Mouse (Mus musculus) hindbrain, embryonic 11.5 days (tissue): ENCODE measurements around the gene Rapgef5. TPM values are rescaled to one million over a fixed set of nuclear protein-coding genes. Genes with fewer than 3 reads are reported as not detected.
A peak's percentile ranks its signal among the peaks of the same experiment; 100 is the strongest.

Experiments used
- ATAC-seq: fragments of 200-750 bp; cut with Nextera tagmentation; 2 replicates; pipeline ENCODE4 v1.8.0; 2017; ENCODE audit warnings: mild to moderate bottlenecking, moderate TSS enrichment, moderate library complexity; ENCODE audit not compliant: low FRiP score
- DNase-seq: peaks from one replicate; pipeline ENCODE4 v3.0.0-alpha.2; 2015; ENCODE audit warnings: low spot score
- H3K27ac ChIP-seq: fragments of 300-500 bp; sonication (generic); 2 replicates; pipeline ENCODE4 v1.5.1; 2014; ENCODE audit warnings: mild to moderate bottlenecking, low read depth, low read length
- H3K27me3 ChIP-seq: fragments of 300-500 bp; sonication (generic); 2 replicates; pipeline ENCODE4 v1.6.1; 2014; ENCODE audit warnings: mild to moderate bottlenecking, low read length, moderate library complexity, mixed read lengths; ENCODE audit not compliant: control insufficient read depth, insufficient read depth
- H3K36me3 ChIP-seq: fragments of 300-500 bp; sonication (generic); 2 replicates; pipeline ENCODE4 v1.6.1; 2014; ENCODE audit warnings: mild to moderate bottlenecking, low read length, moderate library complexity, mixed read lengths; ENCODE audit not compliant: control insufficient read depth, insufficient read depth
- H3K4me1 ChIP-seq: fragments of 300-500 bp; sonication (generic); replicated peaks from 2 replicates; pipeline ENCODE4 v1.6.1; 2014; ENCODE audit warnings: low read length, mixed read lengths; ENCODE audit not compliant: control insufficient read depth, insufficient read depth
- H3K4me2 ChIP-seq: fragments of 300-500 bp; sonication (generic); replicated peaks from 2 replicates; pipeline ENCODE4 v1.6.1; 2014; ENCODE audit warnings: mild to moderate bottlenecking, low read depth, low read length
- H3K4me3 ChIP-seq: fragments of 300-500 bp; sonication (generic); 2 replicates; pipeline ENCODE4 v1.5.1; 2014; ENCODE audit warnings: low read depth, low read length
- H3K9ac ChIP-seq: fragments of 300-500 bp; sonication (generic); 2 replicates; pipeline ENCODE4 v1.6.1; 2014; ENCODE audit warnings: low read depth, low read length
- H3K9me3 ChIP-seq: fragments of 300-500 bp; sonication (generic); 2 replicates; pipeline ENCODE4 v1.6.1; 2016; ENCODE audit warnings: low read length; ENCODE audit not compliant: control insufficient read depth
- WGBS: fragments of 180-500 bp; shearing (Covaris S2); extraction: QIAGEN DNeasy Blood & Tissue Kit; methylation state at CpG from one replicate; pipeline ENCODE4 v1.1.7; 2014; 5-methylcytosine and 5-hydroxymethylcytosine counted together
- polyA plus RNA-seq: library from polyadenylated mRNA; unstranded; fragments of >200 nt; fragmentation: Nextera tagmentation; extraction: Ambion mirVana; gene quantifications from 2 replicates; pipeline ENCODE4 v1.2.1, GENCODE M21; 2014

The Rapgef5 gene
- polyA plus RNA-seq, 1 experiment from 2014 or later, result 23.8 TPM

DNA sequence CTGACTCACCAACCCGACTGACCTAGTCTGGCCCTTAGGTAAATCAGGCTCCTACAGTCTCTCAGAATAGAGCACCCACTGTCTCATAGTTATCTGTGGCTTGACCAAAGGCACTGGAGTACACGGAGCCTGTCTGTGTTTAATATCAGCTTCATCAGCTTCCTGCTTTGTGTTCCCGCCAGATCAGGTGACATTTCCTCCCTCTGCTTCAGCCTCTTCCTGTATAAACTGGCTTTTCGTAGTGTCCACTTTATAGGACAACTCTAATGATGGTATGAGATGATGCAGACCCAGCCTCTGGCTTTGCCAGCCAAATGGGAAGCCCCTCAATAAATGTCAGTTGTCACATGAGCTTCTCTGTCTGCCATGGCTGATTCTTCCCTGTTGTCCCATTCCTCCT lies 163.5 kb downstream of the Rapgef5 start:
- ATAC-seq, result no peak
- H3K4me2 ChIP-seq, result no peak overlapping the region

DNA sequence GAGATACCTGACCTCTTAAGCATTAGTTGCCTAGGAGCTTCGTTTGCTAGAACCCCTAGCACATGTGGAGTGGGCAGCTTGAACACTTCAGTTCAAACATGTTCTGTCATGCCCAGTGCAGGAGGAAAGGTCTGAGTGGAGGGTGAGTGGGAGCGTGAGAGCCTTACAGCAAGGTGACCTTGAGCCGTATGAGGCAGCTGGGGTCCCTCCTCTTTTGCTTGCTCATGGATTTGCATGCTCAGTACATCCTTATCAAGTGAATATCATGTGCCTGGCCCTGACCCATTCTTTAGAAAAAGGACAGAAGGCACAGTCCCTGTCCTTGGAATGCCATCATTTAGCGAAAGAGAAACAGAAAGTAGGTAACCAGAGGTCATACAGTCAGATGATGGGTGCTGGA lies 165.0 kb downstream of the Rapgef5 start:
- no peaks in the 10 kb centered on the region for H3K9me3 ChIP-seq
- no peak overlapping the region for H3K4me2 ChIP-seq
- no peak overlapping the region for H3K4me3 ChIP-seq
- H3K4me1 ChIP-seq, result peaks cover 3% of the 10 kb centered on the region
- DNase-seq, result no peak
- H3K9ac ChIP-seq, result no peak overlapping the region
- no peaks in the 10 kb centered on the region for H3K27me3 ChIP-seq
- no peaks in the 10 kb centered on the region for H3K36me3 ChIP-seq
- 80% methylated on average over 4 of the region's 4 CpGs for WGBS
- ATAC-seq, result no peak
- no peak overlapping the region for H3K27ac ChIP-seq

More for the DNA sequence above, 163.5 kb downstream of the Rapgef5 start:
- Histone ChIP-seq H3K27ac (no peak overlapping the region), H3K27me3 (no peaks in the 10 kb centered on the region), H3K36me3 (no peaks in the 10 kb centered on the region), H3K9ac (no peak overlapping the region), H3K4me1 (peaks cover 3% of the 10 kb centered on the region), H3K9me3 (no peaks in the 10 kb centered on the region), H3K4me3 (no peak overlapping the region)
- DNase-seq, result no peak
- WGBS, result 81% methylated on average over 4 of the region's 4 CpGs

DNA sequence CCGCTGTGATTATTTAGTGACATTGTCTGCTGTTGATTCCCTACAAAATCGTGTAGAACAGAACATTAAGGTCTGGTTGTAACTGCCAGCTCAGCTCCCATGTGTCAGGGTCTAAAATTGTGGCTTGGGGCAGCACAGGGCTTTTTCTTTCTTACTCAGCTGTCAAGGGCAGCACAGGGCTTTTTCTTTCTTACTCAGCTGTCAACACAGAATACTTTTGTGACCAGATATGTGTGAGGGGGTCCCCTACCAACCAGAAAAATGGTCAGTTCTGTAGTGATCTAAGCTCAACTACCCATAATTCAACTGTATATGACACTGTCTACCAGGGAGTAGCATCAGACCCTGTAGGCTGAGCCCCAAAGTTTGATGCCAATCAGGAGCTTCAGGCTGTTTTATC lies 167.1 kb downstream of the Rapgef5 start:
- Histone ChIP-seq H3K36me3 (no peaks in the 10 kb centered on the region), H3K9ac (no peak overlapping the region), H3K4me3 (no peak overlapping the region), H3K27ac (no peak overlapping the region), H3K4me2 (no peak overlapping the region), H3K9me3 (no peaks in the 10 kb centered on the region), H3K4me1 (peaks cover 3% of the 10 kb centered on the region), H3K27me3 (no peaks in the 10 kb centered on the region)
- whole genome bisulfite sequencing, result 56% methylated on average over 2 of the region's 2 CpGs
- DNase-seq, result no peak
- no peak for ATAC-seq

DNA sequence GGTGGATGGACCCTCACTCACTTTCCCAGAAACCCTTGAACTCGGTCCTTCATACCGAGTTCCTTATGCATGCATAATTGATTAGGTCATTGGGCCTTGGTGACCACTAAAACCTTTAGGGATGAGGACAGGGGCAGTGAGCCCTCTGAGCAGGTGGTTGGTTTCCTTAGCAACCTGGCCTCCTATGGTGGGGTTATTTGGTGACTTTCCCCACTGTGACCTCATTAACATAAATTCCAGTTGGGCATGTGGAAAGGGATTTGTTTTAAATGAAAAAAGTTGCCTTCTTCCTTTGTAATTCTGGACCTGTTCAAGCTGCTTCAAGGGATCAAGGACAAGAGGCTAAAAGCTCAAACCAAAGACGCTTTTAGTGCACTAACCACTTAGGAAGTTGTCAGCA lies 167.7 kb downstream of the Rapgef5 start:
- H3K9me3 ChIP-seq, result no peaks in the 10 kb centered on the region
- H3K27ac ChIP-seq, result no peak overlapping the region
- no peak overlapping the region for H3K4me2 ChIP-seq
- H3K36me3 ChIP-seq, result no peaks in the 10 kb centered on the region
- no peak for DNase-seq
- WGBS, result 14% methylated on average over 3 of the region's 3 CpGs
- peaks cover 3% of the 10 kb centered on the region for H3K4me1 ChIP-seq
- H3K27me3 ChIP-seq, result no peaks in the 10 kb centered on the region
- ATAC-seq, result no peak
- H3K9ac ChIP-seq, result no peak overlapping the region
- H3K4me3 ChIP-seq, result no peak overlapping the region

DNA sequence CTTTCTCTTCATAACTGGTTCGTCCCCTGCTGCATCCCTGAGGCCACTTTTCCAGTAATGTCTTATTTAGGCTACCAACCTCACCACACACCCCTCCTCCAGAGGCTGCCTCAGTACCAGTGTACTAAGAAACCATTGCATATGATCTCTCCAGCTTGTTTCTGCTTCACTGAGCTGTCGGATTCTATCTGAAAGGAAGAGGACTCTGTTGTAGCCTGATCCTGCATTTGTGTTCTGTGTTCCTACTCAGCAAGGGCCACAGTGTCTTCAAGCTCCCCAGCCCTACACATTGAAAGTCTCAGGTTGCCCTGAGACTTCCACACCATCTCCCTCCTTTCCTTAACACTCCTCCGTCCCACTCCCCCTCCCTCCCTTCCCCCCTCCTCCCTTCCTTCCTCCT lies 168.5 kb downstream of the Rapgef5 start:
- H3K9ac ChIP-seq, result no peak overlapping the region
- peaks cover 3% of the 10 kb centered on the region for H3K4me1 ChIP-seq
- H3K4me3 ChIP-seq, result no peak overlapping the region
- no peak overlapping the region for H3K4me2 ChIP-seq
- ATAC-seq, result no peak
- H3K27me3 ChIP-seq, result no peaks in the 10 kb centered on the region
- no peaks in the 10 kb centered on the region for H3K9me3 ChIP-seq
- WGBS, result 17% methylated on average over 3 of the region's 3 CpGs
- H3K36me3 ChIP-seq, result no peaks in the 10 kb centered on the region
- peak overlapping the region; percentile 36; the same call in 1 of the 2 replicates for H3K27ac ChIP-seq
- DNase-seq, result no peak

DNA sequence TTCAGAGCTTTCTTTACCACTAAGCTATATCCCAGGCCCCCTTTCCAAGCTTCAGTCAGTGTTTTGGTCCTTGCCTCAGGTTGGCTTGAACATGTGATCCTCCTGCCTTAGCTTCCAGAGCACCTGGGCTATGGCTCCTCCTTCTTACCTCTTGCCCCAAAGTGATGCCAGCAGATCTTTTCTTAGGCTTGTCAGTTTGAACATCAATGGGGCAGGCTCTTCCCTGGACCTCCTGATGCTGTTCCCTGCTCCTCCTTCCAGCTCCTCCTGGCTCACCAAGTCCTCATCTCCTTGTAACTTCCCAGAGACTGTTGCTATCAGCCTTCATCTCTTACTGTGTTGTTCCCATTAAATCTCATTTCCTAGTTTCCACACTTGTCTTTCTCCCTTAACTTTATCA lies 169.1 kb downstream of the Rapgef5 start:
- H3K36me3 ChIP-seq, result no peaks in the 10 kb centered on the region
- no peaks in the 10 kb centered on the region for H3K9me3 ChIP-seq
- H3K27me3 ChIP-seq, result no peaks in the 10 kb centered on the region
- no peak overlapping the region for H3K4me3 ChIP-seq
- H3K9ac ChIP-seq, result no peak overlapping the region
- DNase-seq, result no peak
- ATAC-seq, result no peak
- H3K4me2 ChIP-seq, result no peak overlapping the region
- H3K27ac ChIP-seq, result no peak overlapping the region
- peaks cover 3% of the 10 kb centered on the region for H3K4me1 ChIP-seq

DNA sequence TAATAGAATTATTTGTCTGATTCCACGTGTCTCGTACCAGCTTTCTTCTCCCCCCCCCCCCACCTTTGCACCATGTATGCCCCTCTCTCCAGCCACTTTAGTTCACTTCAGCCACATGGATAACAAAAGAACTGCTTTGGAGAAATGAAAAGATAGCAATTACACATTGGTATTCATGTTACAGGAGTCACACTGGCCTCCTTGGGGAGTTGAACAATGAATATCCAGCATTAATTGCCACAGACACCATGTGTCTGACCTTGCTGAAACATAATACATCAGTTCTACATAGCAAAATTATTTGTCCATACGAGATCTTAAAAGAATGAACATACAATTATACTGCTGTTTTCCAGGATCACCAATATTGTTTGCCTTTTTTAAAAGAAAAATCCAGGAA lies 170.5 kb downstream of the Rapgef5 start:
- peak; percentile 28 for DNase-seq
- Histone ChIP-seq H3K9me3 (no peaks in the 10 kb centered on the region), H3K4me3 (no peak overlapping the region), H3K27me3 (no peaks in the 10 kb centered on the region), H3K9ac (no peak overlapping the region), H3K27ac (peak overlapping the region; percentile 63), H3K4me2 (no peak overlapping the region), H3K4me1 (peaks cover 3% of the 10 kb centered on the region), H3K36me3 (no peaks in the 10 kb centered on the region)
- no peak for ATAC-seq
- WGBS, result 44% methylated on average over 3 of the region's 3 CpGs

DNA sequence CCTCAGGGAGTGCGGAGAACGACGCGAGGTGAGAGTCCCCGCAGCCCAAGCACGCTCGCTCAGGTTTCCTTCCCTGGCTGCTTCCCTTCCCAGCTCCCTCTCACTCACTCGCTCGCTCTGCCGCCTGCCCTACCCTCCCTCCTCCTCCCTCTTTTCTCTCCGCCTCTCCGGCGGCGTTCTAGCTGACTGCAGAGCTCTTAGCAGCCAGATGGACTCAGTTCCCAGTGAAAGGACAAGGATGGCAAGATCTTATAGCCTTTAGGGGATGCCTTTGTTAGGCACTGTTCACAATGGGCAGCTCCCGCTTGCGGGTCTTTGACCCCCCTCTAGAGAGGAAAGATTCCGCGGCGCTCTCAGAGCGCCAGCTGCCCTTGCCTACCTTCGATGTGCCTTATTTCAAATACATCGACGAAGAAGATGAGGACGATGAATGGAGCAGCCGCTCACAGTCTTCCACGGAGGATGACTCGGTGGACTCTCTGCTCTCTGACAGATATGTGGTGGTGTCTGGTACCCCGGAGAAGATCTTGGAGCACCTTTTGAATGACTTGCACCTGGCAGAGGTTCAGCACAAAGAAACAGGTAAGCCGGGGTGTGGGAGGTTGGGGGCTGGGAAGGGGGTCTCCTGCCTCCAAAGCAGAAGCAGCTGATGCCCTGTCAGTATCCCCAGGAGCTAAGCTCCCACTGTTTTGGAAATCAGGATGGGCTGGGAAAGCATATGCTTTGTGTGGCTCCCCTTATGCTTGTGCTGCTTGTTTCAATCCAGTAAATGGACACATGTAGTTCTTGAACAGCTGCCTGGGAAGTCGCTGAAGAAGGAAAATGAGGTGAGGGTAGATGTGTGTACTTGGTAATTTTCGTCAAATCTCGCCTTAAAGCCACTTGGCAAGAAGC lies 172.6 kb downstream of the Rapgef5 start:
- Histone ChIP-seq H3K36me3 (no peaks in the 10 kb centered on the region), H3K4me2 (peak overlapping the region; percentile 55), H3K9ac (peak overlapping the region; percentile 74), H3K4me1 (peaks cover 5% of the 10 kb centered on the region), H3K4me3 (peak overlapping the region; percentile 43), H3K9me3 (no peaks in the 10 kb centered on the region), H3K27ac (peak overlapping the region; percentile 90), H3K27me3 (no peaks in the 10 kb centered on the region)
- ATAC-seq (peak; percentile 86), DNase-seq (peak; percentile 81)
- 4% methylated on average over 32 of the region's 32 CpGs for WGBS

DNA sequence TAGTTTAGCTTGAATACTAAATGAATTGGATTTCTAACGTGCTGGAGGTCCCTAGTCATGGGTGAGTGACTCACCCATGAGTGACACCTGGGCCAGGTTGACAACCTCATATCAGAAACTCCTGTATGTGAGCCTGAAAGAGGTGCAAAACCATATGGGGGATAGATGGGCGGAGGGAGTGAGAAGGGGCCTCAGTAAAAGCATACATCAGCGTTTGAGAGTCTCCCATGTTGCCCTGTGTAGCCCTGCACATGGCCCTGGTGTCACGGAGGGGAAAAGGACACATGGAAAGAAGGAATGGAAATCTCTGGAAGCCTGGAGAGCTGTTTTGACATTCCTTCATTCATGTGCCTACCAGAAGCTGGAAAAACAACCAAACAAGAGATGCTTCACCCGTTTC lies 175.1 kb downstream of the Rapgef5 start:
- Histone ChIP-seq H3K4me3 (peak overlapping the region; percentile 12; the same call in 1 of the 2 replicates), H3K4me2 (no peak overlapping the region; the same call in 1 of the 2 replicates), H3K27ac (no peak overlapping the region), H3K4me1 (peaks cover 2% of the 10 kb centered on the region; the same call in 1 of the 2 replicates), H3K9ac (no peak overlapping the region), H3K9me3 (no peaks in the 10 kb centered on the region), H3K27me3 (no peaks in the 10 kb centered on the region), H3K36me3 (no peaks in the 10 kb centered on the region)
- 75% methylated on average over 5 of the region's 5 CpGs for WGBS
- no peak for DNase-seq
- no peak for ATAC-seq
